Mouse (Mus musculus): ENCODE results near the gene Poc1a. TPM values are rescaled to one million over a fixed set of nuclear protein-coding genes. Genes with fewer than 3 reads are reported as not detected.

Gene Poc1a
- total RNA-seq, 2 experiments from 2014 or later: 11.7 to 13.0 TPM

DNA sequence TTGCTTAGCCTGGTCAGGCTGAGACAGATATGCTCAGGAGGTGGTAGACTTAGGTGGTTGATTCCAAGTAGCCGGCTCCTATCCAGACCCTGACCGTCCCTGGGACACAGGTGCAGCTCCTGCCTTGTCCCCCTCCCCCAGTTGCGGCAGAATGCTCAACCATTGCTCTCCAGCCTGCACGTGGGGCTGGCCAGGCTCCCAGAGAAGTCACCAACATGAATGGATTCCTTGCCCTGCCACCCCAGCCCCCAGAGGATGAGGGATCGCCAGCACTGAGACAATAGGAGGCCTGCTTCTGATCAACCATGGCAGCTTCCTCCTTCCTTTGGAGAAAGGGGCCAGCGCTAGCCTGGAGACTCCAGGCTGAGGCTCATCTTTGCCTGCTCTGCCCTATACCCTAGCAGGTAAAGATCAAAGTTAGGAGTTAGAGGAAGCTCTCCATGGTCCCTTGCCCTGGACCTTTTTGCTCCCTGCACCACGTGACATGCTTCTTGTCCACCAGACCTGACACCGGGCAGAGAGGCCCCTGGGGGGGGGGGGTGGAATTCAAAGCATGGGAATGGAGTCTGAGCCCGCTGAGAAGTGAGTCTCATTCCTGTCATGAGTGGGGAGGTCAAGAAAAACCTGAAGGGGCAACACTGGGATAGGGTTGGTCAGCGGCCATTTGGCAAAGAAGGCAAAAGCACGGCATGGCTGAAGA is 112.1 kb downstream of the Poc1a start:
- no peak for DNase-seq (ENCODE audit: extremely low spot score in 1 of 2, low spot score in 1 of 2)

DNA sequence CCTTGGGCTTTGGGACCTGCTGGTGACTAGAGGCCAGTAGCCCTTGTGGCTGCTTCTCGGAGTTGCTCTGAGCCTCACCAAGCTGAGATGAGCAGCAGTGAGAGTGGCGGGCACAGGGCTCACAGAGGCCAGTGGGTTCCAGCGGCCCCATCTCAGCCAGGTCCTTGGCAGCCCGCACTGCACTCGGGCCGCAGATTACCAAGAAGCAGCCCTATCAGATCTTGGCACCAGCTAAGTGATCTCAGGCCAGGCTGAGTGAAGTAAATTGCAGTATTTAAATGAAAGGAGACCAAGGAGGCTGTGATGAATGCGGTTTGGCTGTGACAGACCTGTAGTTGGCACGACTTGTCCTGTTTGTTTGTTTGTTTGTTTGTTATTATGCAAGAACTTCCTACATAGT is 112.7 kb downstream of the Poc1a start:
- no peak for DNase-seq (ENCODE audit: extremely low spot score in 1 of 2, low spot score in 1 of 2)

DNA sequence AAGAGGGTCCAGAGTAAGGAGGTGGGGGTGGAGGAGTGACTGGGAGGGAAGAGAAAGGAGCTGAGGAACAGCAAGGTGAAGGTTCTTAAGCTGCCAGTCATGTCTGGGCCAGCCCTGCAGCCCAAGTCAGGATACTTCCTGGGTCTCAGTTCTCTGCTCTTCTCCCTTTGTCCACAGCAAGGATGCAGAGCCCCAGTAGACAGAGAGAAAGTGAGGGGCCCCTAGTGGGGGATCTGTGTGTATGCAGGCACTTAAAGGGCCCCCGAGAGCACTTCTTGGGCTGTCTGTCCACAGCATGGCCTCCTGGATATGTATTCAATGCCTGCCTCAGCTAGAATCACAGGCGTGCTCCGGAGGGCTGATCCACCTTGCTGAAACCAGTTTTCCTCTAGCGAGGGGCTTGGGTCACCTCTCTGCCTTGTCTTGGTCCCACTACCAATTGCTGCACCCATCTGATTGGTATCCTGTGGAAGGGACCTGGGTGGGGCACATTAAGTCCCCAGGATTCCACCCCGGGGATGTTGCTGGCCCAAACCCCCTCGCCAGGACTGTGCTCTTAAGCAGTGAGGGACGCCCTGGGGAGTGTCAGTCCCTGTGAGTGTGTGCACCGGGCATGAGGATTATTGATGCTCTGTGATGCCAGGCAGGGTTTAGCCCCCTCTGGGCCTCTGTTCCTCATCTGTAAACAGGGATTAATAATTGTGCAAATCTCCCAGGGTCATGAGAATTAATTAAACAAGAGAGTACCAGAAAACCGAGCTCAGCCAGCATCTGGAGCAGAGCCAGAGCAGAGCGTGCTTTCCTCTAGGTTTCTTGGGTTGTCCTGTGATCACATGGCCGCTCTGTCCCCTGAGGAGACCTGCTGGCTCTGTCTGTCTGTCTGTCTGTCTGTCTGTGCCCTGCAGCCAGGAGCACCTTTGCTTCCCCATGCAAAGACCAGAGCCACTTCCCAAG is 114.1 kb downstream of the Poc1a start:
- DNase-seq (ENCODE audit: extremely low spot score in 1 of 2, low spot score in 1 of 2): no peak

DNA sequence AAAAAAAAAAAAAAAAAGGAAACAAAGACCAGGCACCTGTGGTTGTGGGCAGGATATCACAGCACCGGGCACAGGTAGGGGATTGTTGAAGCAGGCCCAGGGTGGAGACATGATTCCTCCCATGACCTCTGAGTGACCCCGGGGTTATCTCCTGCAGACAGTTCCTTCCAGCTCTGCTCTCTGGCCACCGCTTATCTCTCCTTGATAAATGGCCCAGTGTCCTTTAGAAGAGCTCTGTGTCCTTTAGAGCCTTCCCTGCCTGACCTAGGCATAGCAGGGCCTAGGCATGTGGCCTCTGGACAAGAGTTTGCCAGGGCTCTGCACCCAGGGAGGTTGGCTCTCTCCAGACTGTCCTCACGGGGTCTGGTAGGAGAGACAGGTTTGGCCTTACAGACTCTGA is 116.9 kb downstream of the Poc1a start:
- DNase-seq (ENCODE audit: extremely low spot score in 1 of 2, low spot score in 1 of 2): no peak

DNA sequence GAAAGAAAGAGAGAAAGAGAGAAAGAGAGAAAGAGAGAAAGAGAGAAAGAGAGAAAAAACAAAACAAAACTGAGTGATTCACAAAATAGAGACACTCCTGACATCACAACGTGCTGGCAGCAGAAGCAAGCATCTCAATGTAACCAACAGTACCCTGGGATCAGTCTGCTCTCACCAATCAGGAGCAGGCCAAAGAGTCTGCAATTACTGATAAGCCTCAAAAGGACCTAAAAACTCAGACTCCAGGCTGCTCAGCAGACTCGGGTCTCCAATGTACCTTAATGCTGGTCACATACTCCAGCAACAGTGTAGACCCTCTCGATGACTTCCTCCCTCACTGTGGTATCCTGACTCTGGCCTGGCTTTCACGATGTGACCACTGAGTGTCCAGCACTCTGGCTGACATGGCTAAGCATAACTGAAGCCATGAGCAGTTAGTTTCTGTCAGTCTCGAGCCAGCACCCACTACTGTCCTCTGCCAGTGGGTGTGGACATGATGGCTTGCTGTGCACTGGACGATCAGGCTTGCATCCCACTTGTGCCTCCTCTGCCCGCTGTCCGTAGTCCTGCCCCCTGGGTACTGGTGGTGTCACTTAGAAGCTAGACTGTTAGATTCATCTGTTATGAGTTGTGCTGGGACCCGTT is 117.9 kb downstream of the Poc1a start:
- no peak for DNase-seq (ENCODE audit: extremely low spot score in 1 of 2, low spot score in 1 of 2)

DNA sequence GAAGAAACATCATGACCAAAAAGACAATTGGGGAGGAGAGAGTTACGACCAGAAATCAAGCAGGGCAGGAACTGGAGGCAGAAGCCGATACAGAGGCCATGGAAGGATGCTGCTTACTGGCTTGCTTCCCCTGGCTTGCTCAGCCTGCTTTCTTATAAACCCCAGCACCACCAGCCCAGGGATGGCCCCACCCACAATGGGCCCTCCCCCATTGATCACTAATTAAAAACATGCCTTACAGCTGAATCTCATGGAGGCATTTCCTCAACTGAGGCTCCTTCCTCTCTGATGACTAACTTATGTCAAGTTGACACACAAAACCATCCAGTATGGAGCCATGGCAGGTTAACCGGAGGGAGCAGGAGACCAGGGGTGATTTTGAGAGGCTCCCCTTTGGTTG is 118.9 kb downstream of the Poc1a start:
- DNase-seq (ENCODE audit: extremely low spot score in 1 of 2, low spot score in 1 of 2): no peak

Other genes starting within 250 kb of the Poc1a start
- 1 to 10 TPM in 1 of 2 experiments, under 1 TPM in 1; 0.91 to 1.9 TPM for gene Col6a4, start 184.3 kb upstream of the Poc1a start, total RNA-seq (2021)
- 1 to 10 TPM; 3.1 to 3.3 TPM for gene Glyctk, start 122.9 kb upstream of the Poc1a start, total RNA-seq (2021)
- 100 to 1,000 TPM; 132 to 141 TPM for gene Wdr82, start 110.1 kb upstream of the Poc1a start, total RNA-seq (2021)
- 10 to 100 TPM; 15.6 to 16.6 TPM for gene Ppm1m, start 81.3 kb upstream of the Poc1a start, total RNA-seq (2021)
- gene Twf2, start 78.0 kb upstream of the Poc1a start, total RNA-seq (2021): 10 to 100 TPM; 52.3 to 57.2 TPM
- gene Tlr9, start 58.5 kb upstream of the Poc1a start, total RNA-seq (2021): 1 to 10 TPM; 1.2 to 1.5 TPM
- gene Alas1, start 32.4 kb upstream of the Poc1a start, total RNA-seq (2021): 100 to 1,000 TPM; 147 to 151 TPM
- 10 to 100 TPM; 82.4 to 91.1 TPM for gene Dusp7, start 87.6 kb downstream of the Poc1a start, total RNA-seq (2021)
- 100 to 1,000 TPM; 262 to 288 TPM for gene Rpl29, start 148.4 kb downstream of the Poc1a start, total RNA-seq (2021)
- 10 to 100 TPM; 12.6 to 13.1 TPM for gene Acy1, start 157.3 kb downstream of the Poc1a start, total RNA-seq (2021)
- 10 to 100 TPM in 1 of 2 experiments, 1 to 10 TPM in 1; 9.9 to 12.6 TPM for gene Abhd14b, start 166.4 kb downstream of the Poc1a start, total RNA-seq (2021)
- 10 to 100 TPM; 38.2 to 41.5 TPM for gene Abhd14a, start 166.6 kb downstream of the Poc1a start, total RNA-seq (2021)
- gene Pcbp4, start 172.2 kb downstream of the Poc1a start, total RNA-seq (2021): 100 to 1,000 TPM; 178 to 202 TPM
- 10 to 100 TPM; 14.0 to 14.7 TPM for gene Gpr62, start 184.9 kb downstream of the Poc1a start, total RNA-seq (2021)
- 10 to 100 TPM; 30.9 to 34.9 TPM for gene Rrp9, start 194.9 kb downstream of the Poc1a start, total RNA-seq (2021)
- gene Parp3, start 195.9 kb downstream of the Poc1a start, total RNA-seq (2021): 1 to 10 TPM; 3.2 to 4.7 TPM
- not detected for gene Iqcf1, start 218.9 kb downstream of the Poc1a start, total RNA-seq (2021)
- gene Iqcf5, start 233.5 kb downstream of the Poc1a start, total RNA-seq (2021): not detected